Mouse (Mus musculus) forebrain, embryonic 10.5 days (tissue): Measurements from ENCODE around the gene Gm2075. TPM values are rescaled to one million over a fixed set of nuclear protein-coding genes. Genes with fewer than 3 reads are reported as not detected.
"Not testable (repeated sequence)": the region's sequence is repeated elsewhere in the genome, so short reads cannot be mapped to it uniquely, and the experiment has no call there.

Experiments used
- DNase-seq: peaks from one replicate; pipeline ENCODE4 v3.0.0-alpha.2; 2017; ENCODE audit warnings: low spot score; ENCODE audit errors: extremely low spot score
- H3K27ac ChIP-seq: fragments of 300-500 bp; sonication (generic); 2 replicates; pipeline ENCODE4 v1.5.1; 2016; ENCODE audit warnings: mild to moderate bottlenecking
- H3K27me3 ChIP-seq: fragments of 300-500 bp; sonication (generic); 2 replicates; pipeline ENCODE4 v1.6.1; 2016; ENCODE audit warnings: mild to moderate bottlenecking; ENCODE audit not compliant: poor library complexity, severe bottlenecking
- H3K36me3 ChIP-seq: fragments of 300-500 bp; sonication (generic); replicated peaks from 2 replicates; pipeline ENCODE4 v1.6.1; 2016; ENCODE audit warnings: mild to moderate bottlenecking, moderate library complexity
- H3K4me1 ChIP-seq: fragments of 300-500 bp; sonication (generic); 2 replicates; pipeline ENCODE4 v1.6.1; 2016
- H3K4me3 ChIP-seq: fragments of 300-500 bp; sonication (generic); 2 replicates; pipeline ENCODE4 v1.5.1; 2016; ENCODE audit warnings: mild to moderate bottlenecking, moderate library complexity
- H3K9me3 ChIP-seq: fragments of 300-500 bp; sonication (generic); 2 replicates; pipeline ENCODE4 v1.6.1; 2016; ENCODE audit warnings: mild to moderate bottlenecking, moderate library complexity
- WGBS: fragments of 180-500 bp; shearing (Covaris S2); methylation state at CpG from one replicate; pipeline ENCODE4 v1.1.7; 2016; 5-methylcytosine and 5-hydroxymethylcytosine counted together
- polyA plus RNA-seq: library from polyadenylated mRNA; unstranded; fragments of >200 nt; fragmentation: Nextera tagmentation; extraction: Ambion mirVana; gene quantifications from 2 replicates; pipeline ENCODE4 v1.2.1, GENCODE M21; 2016

Gene Gm2075
- not detected in 2 replicates for polyA plus RNA-seq

GRCm38 (mm10) chr12:88011548-88011947, at the start of gene Gm2075:
TSS of gene Gm2075 (plus strand) at chr12:88011848.
- not testable (repeated sequence) for H3K4me1 ChIP-seq, H3K9me3 ChIP-seq, H3K27ac ChIP-seq, H3K27me3 ChIP-seq, H3K4me3 ChIP-seq, H3K36me3 ChIP-seq, DNase-seq
- WGBS, result no CpG with 5 or more reads among the region's 1 CpGs

- H3K9me3 ChIP-seq, H3K27ac ChIP-seq, H3K4me1 ChIP-seq, H3K4me3 ChIP-seq, DNase-seq, H3K36me3 ChIP-seq, H3K27me3 ChIP-seq: not testable (repeated sequence)
These were observed 27.6 kb upstream of the Gm2075 start for GRCm38 (mm10) chr12:87984000-87984399.

- H3K4me3 ChIP-seq, H3K36me3 ChIP-seq, H3K4me1 ChIP-seq, H3K27ac ChIP-seq, H3K27me3 ChIP-seq, H3K9me3 ChIP-seq, DNase-seq: not testable (repeated sequence)
- 83% methylated on average over 3 of the region's 3 CpGs for WGBS
These were observed 7.5 kb upstream of the Gm2075 start for GRCm38 (mm10) chr12:88004118-88004517.

- 82% methylated on average over 2 of the region's 2 CpGs for WGBS
- H3K27ac ChIP-seq, DNase-seq, H3K27me3 ChIP-seq, H3K4me1 ChIP-seq, H3K9me3 ChIP-seq, H3K36me3 ChIP-seq, H3K4me3 ChIP-seq: not testable (repeated sequence)
These were observed 7.0 kb downstream of the Gm2075 start, which contains the start of gene Gm6803 for GRCm38 (mm10) chr12:88018671-88019070. TSS of gene Gm6803 (minus strand) at chr12:88018771.

- H3K9me3 ChIP-seq, H3K27me3 ChIP-seq, H3K4me3 ChIP-seq, H3K36me3 ChIP-seq, H3K4me1 ChIP-seq, H3K27ac ChIP-seq, DNase-seq: not testable (repeated sequence)
- 72% methylated on average over 1 of the region's 1 CpGs for WGBS
These were observed 15.1 kb downstream of the Gm2075 start, which contains the start of gene Gm2056 for GRCm38 (mm10) chr12:88026704-88027103. TSS of gene Gm2056 (plus strand) at chr12:88027004.

GRCm38 (mm10) chr12:88032250-88032649, 20.6 kb downstream of the Gm2075 start:
- H3K9me3 ChIP-seq, result peaks cover 17% of the 10 kb centered on the region
- H3K27me3 ChIP-seq, H3K36me3 ChIP-seq, H3K4me1 ChIP-seq, DNase-seq, H3K4me3 ChIP-seq, H3K27ac ChIP-seq: not testable (repeated sequence)
- WGBS, result 94% methylated on average over 5 of the region's 5 CpGs

- H3K4me3 ChIP-seq, H3K27me3 ChIP-seq, H3K27ac ChIP-seq, H3K36me3 ChIP-seq, H3K4me1 ChIP-seq, DNase-seq: not testable (repeated sequence)
- peaks cover 17% of the 10 kb centered on the region for H3K9me3 ChIP-seq
These were observed 27.4 kb downstream of the Gm2075 start for GRCm38 (mm10) chr12:88039062-88039461.

- not testable (repeated sequence) for DNase-seq, H3K4me3 ChIP-seq, H3K27me3 ChIP-seq, H3K27ac ChIP-seq, H3K4me1 ChIP-seq, H3K36me3 ChIP-seq
- 92% methylated on average over 1 of the region's 1 CpGs for WGBS
- H3K9me3 ChIP-seq, result peaks cover 16% of the 10 kb centered on the region
These were observed 28.1 kb downstream of the Gm2075 start for GRCm38 (mm10) chr12:88039703-88040102.

- not testable (repeated sequence) for H3K36me3 ChIP-seq, H3K4me3 ChIP-seq, H3K9me3 ChIP-seq, DNase-seq, H3K4me1 ChIP-seq, H3K27me3 ChIP-seq, H3K27ac ChIP-seq
- 48% methylated on average over 1 of the region's 1 CpGs for WGBS
These were observed 33.6 kb downstream of the Gm2075 start for GRCm38 (mm10) chr12:88045226-88045625.

Other genes starting within 250 kb of the Gm2075 start
- gene Gm21319, start 236.1 kb upstream of the Gm2075 start, polyA plus RNA-seq, result not detected in 2 replicates
- gene Gm21936, start 216.3 kb upstream of the Gm2075 start, polyA plus RNA-seq, result not detected in 2 replicates
- gene BB287469, start 195.3 kb upstream of the Gm2075 start, polyA plus RNA-seq, result not detected in 2 replicates
- not detected in 2 replicates for gene Gm2001, start 169.5 kb upstream of the Gm2075 start, polyA plus RNA-seq
- gene Gm2016, start 137.8 kb upstream of the Gm2075 start, polyA plus RNA-seq, result not detected in 2 replicates
- gene Gm2022, start 116.5 kb upstream of the Gm2075 start, polyA plus RNA-seq, result not detected in 2 replicates
- not detected in 2 replicates for gene Gm2035, start 92.0 kb upstream of the Gm2075 start, polyA plus RNA-seq
- not detected in 2 replicates for gene Gm2042, start 57.8 kb upstream of the Gm2075 start, polyA plus RNA-seq
- gene Gm6803, start 6.9 kb downstream of the Gm2075 start, polyA plus RNA-seq, result not detected in 2 replicates
- not detected in 2 replicates for gene Gm2056, start 15.2 kb downstream of the Gm2075 start, polyA plus RNA-seq
- gene Gm16368, start 71.8 kb downstream of the Gm2075 start, polyA plus RNA-seq, result not detected in 2 replicates
- not detected in 2 replicates for gene Gm10436, start 170.3 kb downstream of the Gm2075 start, polyA plus RNA-seq
- gene Gm8332, start 238.3 kb downstream of the Gm2075 start, polyA plus RNA-seq, result not detected in 2 replicates